Mouse (Mus musculus): ENCODE measurements around the gene Sort1. TPM values are rescaled to one million over a fixed set of nuclear protein-coding genes. Genes with fewer than 3 reads are reported as not detected.
A peak's percentile ranks its signal among the peaks of the same experiment; 100 is the strongest.

The Sort1 gene
- polyA plus RNA-seq, 1 experiment from 2014 or later: 5.4 TPM

DNA sequence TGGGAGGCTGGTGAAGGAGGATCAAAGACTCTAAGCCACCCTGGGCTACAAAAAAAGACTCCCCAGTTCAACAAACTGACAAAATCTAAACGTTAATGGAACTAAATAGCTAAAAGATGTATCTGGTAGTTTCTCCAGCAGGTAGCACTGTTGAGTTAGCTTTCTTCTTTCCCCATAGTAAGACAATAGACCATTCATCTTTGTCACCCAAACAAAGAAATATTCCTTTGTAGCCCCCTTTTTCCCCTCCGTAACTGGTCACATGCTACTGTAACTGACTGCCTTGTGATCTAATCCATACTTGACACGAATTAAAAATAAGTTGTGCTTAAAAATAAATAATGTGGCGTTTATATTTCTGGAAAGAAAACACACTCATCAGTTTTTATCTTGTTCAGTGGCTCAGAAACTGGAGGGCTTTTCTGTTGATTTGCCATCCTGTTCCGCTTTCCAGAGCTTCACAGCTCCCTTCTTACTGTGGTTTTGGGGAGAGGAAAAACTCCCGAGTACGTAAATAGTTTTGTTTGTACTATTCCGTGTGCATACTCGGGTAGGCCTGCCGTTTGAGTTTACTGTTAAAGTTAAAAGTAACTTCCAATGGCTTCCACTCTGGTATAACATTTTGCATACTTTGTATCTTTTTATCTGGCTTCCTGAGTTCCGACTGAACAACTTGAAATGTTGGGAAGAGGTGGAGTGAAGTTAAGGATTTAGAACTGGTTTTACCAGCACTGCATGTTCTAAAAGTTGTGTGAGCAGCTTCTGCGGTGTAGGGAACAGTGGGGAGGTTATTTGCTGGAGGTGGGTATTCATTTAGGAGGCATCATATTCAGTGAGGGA lies 1.3 kb upstream of the Sort1 start:
- Histone ChIP-seq H3K4me2 (ENCODE audit: low read depth, low read length) (peak overlapping the region; percentile 70), H3K9me3 (replicated peaks; ENCODE audit: control insufficient read depth, low read length) (no peaks in the 10 kb centered on the region), H3K27me3 (ENCODE audit: control insufficient read depth, insufficient read depth, low read length) (no peaks in the 10 kb centered on the region), H3K36me3 (ENCODE audit: control insufficient read depth, insufficient read depth) (peaks cover 7% of the 10 kb centered on the region), H3K4me1 (ENCODE audit: control insufficient read depth, insufficient read depth, low read length) (peaks cover 28% of the 10 kb centered on the region), H3K9ac (ENCODE audit: low read length) (peak overlapping the region; percentile 81; the same call in 1 of the 2 replicates), H3K27ac (ENCODE audit: low read length) (peak overlapping the region; percentile 80), H3K4me3 (ENCODE audit: low read length) (peak overlapping the region; percentile 71; the same call in 1 of the 2 replicates)
- 26% methylated on average over 12 of the region's 12 CpGs for WGBS
- ATAC-seq (replicated peaks; ENCODE audit: extremely low read depth, insufficient read depth, low FRiP score): no peak

DNA sequence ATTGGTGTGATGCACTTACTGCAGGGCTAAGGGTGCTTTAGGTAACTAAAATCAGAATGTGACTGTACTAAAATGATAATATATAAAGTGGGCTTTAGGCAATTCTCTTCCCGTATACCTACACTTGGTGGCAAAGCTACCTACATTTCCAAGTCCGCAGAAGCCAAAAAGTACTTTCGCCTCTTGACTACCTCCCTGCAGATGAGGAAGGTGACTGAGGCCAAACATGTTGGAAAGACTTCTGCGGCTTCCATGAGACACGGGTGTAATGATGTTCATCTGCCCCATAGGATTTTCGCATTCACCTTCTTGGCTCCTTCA lies 681 bp upstream of the Sort1 start:
- Histone ChIP-seq H3K4me2 (ENCODE audit: low read depth, low read length) (peak overlapping the region; percentile 70), H3K4me1 (ENCODE audit: control insufficient read depth, insufficient read depth, low read length) (peaks cover 33% of the 10 kb centered on the region), H3K27me3 (ENCODE audit: control insufficient read depth, insufficient read depth, low read length) (no peaks in the 10 kb centered on the region), H3K9ac (ENCODE audit: low read length) (peak overlapping the region; percentile 81), H3K4me3 (ENCODE audit: low read length) (peak overlapping the region; percentile 71), H3K36me3 (ENCODE audit: control insufficient read depth, insufficient read depth) (peaks cover 3% of the 10 kb centered on the region; the same call in 1 of the 2 replicates), H3K9me3 (replicated peaks; ENCODE audit: control insufficient read depth, low read length) (no peaks in the 10 kb centered on the region), H3K27ac (ENCODE audit: low read length) (peak overlapping the region; percentile 80)
- 16% methylated on average over 6 of the region's 6 CpGs for WGBS
- ATAC-seq (replicated peaks; ENCODE audit: extremely low read depth, insufficient read depth, low FRiP score): no peak

DNA sequence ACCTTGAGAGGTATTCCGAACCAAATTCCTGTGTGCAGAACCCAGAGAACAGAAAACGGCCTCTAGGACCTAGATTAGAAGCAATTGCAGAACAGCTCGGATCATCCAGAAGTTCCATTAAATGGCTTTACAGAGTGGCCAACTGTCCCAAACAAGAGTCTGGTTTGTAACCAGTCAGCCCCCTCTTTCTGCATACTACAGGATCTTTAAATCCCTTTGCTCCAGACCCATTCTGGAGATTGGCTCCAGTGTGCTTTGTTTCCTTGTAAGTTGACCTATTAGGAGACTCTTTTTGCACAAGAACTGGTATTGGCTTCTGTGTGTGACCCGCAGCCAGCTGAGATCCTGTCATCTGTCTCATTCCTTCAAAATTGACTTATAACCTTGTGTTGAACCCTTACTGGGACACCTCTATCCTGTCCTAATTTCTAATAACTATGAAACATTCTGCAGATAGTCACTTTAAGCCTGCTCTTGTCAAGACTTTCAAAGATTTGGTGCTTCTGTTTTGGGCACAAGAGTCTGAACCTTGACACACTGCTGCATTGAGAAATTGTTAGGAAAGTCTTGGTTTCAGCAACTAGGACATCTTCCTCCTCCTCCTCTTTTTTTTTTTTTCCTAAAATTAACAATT lies 1.3 kb downstream of the Sort1 start:
- Histone ChIP-seq H3K4me2 (ENCODE audit: low read depth, low read length) (peak overlapping the region; percentile 70), H3K4me1 (ENCODE audit: control insufficient read depth, insufficient read depth, low read length) (peaks cover 50% of the 10 kb centered on the region), H3K27me3 (ENCODE audit: control insufficient read depth, insufficient read depth, low read length) (no peaks in the 10 kb centered on the region), H3K27ac (ENCODE audit: low read length) (no peak overlapping the region), H3K4me3 (ENCODE audit: low read length) (peak overlapping the region; percentile 71), H3K9me3 (replicated peaks; ENCODE audit: control insufficient read depth, low read length) (no peaks in the 10 kb centered on the region), H3K9ac (ENCODE audit: low read length) (peak overlapping the region; percentile 80), H3K36me3 (ENCODE audit: control insufficient read depth, insufficient read depth) (no peaks in the 10 kb centered on the region)
- no peak for ATAC-seq (replicated peaks; ENCODE audit: extremely low read depth, insufficient read depth, low FRiP score)
- WGBS: 45% methylated on average over 4 of the region's 4 CpGs

DNA sequence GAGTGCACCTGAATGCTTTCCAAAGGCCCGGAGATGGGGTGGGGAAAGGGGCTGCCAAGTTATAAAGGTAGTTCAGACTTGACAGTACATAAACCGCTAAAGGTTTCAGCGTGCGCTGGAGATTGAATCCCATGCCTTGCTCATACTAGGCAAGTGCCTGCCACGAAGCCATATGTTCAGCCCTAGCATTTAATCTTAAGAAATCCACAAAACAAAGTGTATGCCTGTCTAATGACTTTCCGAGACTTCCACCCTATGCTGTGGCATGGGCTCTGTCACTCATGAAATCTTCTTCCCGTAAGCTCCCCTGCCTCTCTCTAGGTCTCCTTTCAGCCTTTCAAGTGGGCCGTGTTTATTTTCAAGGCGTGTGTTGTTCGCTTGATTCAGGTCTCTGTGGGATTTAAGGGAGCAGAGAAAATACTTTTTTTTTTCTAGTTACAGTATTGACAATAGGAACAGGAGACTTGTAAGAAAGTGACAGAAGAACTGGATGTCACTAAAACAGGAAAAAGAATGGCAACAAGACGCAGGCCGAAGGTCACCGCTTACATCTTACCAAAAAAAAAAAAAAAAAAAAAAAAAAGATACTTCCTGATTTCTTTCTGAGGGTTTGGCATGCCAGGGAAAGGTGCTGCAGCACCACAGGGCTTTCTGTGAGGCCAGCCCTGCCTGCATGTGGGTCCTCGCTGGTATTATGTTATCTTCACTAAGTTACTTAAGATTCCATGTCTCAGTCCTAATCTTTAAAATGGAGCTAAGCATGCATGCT lies 3.0 kb downstream of the Sort1 start:
- Histone ChIP-seq H3K9ac (ENCODE audit: low read length) (no peak overlapping the region; the same call in 1 of the 2 replicates), H3K36me3 (ENCODE audit: control insufficient read depth, insufficient read depth) (no peaks in the 10 kb centered on the region), H3K4me3 (ENCODE audit: low read length) (no peak overlapping the region), H3K27me3 (ENCODE audit: control insufficient read depth, insufficient read depth, low read length) (no peaks in the 10 kb centered on the region), H3K9me3 (replicated peaks; ENCODE audit: control insufficient read depth, low read length) (no peaks in the 10 kb centered on the region), H3K4me1 (ENCODE audit: control insufficient read depth, insufficient read depth, low read length) (peaks cover 62% of the 10 kb centered on the region), H3K27ac (ENCODE audit: low read length) (no peak overlapping the region), H3K4me2 (ENCODE audit: low read depth, low read length) (no peak overlapping the region)
- ATAC-seq (replicated peaks; ENCODE audit: extremely low read depth, insufficient read depth, low FRiP score): no peak
- WGBS: 55% methylated on average over 14 of the region's 14 CpGs

DNA sequence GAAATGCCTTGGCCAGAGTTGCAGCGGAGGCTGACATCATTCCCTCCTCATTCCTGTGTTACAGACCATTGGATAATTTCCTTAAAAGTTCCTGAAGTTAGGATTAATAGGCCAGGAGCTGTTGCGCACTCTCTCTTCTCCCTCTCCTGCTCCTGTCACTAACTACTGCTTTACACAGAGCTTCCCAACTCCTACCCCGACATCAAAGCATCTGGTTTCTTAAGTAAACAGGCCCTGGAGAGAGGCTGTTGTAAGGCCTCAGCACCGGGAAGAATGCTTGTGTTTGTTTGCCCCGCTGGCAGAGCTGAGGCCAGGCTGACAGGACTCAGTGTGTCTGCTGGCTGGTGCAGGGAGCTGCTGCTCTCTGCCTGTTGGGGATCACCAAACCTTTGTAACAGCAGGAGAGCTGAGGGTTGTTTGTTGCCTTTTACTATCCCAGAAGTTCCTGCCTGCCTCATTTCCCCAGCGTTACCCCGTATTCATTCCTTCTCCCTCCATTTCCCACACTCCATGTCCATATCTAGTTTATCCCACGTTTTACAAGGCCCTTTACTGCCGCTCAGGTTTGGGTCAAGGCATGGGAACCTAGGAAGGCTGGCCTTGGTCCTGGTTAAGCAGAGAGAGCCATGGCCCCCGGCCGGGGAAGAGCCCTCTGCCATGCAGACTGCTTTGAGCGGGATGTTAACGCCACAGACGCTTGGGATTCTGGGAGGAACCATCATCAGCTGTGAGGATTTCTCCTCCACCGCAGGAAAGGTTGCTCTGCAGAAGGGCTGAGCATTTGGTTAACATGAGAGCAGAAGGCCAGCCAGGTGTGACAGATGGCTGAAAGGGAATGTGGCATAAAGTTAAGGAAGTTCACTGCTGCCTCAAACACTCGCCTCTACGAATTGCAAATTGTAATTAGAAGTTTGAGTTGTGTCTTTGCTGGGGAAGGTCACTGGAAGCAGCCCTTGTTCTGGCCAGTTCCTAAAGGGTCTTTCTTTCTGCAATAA lies 4.2 kb downstream of the Sort1 start:
- H3K9me3 ChIP-seq (replicated peaks; ENCODE audit: control insufficient read depth, low read length): no peaks in the 10 kb centered on the region
- 44% methylated on average over 17 of the region's 17 CpGs for WGBS
- H3K27me3 ChIP-seq (ENCODE audit: control insufficient read depth, insufficient read depth, low read length): no peaks in the 10 kb centered on the region
- peaks cover 59% of the 10 kb centered on the region for H3K4me1 ChIP-seq (ENCODE audit: control insufficient read depth, insufficient read depth, low read length)
- no peaks in the 10 kb centered on the region for H3K36me3 ChIP-seq (ENCODE audit: control insufficient read depth, insufficient read depth)
- no peak for ATAC-seq (replicated peaks; ENCODE audit: extremely low read depth, insufficient read depth, low FRiP score)
- H3K27ac ChIP-seq (ENCODE audit: low read length): peak overlapping the region; percentile 15
- peak overlapping the region; percentile 5 for H3K9ac ChIP-seq (ENCODE audit: low read length)
- H3K4me2 ChIP-seq (ENCODE audit: low read depth, low read length): 0 out of 2 replicates have a peak overlapping the region, but pooled peaks have one; percentile 7
- H3K4me3 ChIP-seq (ENCODE audit: low read length): no peak overlapping the region

DNA sequence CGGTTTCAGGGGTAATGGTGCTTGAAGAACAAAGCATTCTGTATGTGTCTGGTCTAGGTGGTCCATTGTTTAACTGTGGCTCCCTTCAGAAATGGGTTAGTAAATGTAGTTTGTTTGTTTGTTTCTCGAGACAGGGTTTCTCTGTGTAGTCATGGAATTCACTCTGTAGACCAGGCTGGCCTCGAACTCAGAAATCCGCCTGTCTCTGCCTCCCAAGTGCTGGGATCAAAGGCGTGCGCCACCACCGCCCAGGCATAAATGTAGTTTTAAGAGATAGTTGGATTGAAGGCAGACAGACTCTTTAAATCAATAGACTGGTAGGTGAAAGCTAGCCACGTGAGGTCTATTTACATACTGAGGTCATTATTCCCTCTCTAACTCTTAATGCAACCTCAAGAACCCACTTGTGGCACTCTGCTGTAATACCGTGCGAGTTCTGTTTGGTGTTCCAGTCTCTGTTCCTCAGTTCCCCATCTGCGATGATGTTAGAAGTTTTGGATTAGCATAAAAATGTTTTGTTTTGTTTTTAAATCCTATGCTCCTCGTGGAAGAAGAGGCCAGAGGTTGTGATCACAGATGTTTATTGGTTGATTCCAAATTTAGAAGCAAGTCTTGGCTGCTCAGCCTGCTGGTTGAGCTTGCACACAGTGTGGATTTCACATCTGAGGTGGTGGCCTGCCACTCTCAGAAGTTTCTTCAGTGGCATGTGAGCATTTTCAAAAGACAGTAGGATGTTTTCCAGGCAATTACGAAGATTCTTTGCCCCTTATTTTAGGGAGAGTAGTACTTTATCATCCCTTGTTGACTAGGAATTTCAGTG lies 5.6 kb downstream of the Sort1 start:
- no peak overlapping the region; the same call in 1 of the 2 replicates for H3K9ac ChIP-seq (ENCODE audit: low read length)
- H3K4me2 ChIP-seq (ENCODE audit: low read depth, low read length): no peak overlapping the region
- 64% methylated on average over 13 of the region's 13 CpGs for WGBS
- H3K27me3 ChIP-seq (ENCODE audit: control insufficient read depth, insufficient read depth, low read length): no peaks in the 10 kb centered on the region
- no peak for ATAC-seq (replicated peaks; ENCODE audit: extremely low read depth, insufficient read depth, low FRiP score)
- H3K36me3 ChIP-seq (ENCODE audit: control insufficient read depth, insufficient read depth): no peaks in the 10 kb centered on the region
- no peak overlapping the region for H3K4me3 ChIP-seq (ENCODE audit: low read length)
- H3K9me3 ChIP-seq (replicated peaks; ENCODE audit: control insufficient read depth, low read length): no peaks in the 10 kb centered on the region
- H3K27ac ChIP-seq (ENCODE audit: low read length): no peak overlapping the region
- peaks cover 63% of the 10 kb centered on the region for H3K4me1 ChIP-seq (ENCODE audit: control insufficient read depth, insufficient read depth, low read length)

DNA sequence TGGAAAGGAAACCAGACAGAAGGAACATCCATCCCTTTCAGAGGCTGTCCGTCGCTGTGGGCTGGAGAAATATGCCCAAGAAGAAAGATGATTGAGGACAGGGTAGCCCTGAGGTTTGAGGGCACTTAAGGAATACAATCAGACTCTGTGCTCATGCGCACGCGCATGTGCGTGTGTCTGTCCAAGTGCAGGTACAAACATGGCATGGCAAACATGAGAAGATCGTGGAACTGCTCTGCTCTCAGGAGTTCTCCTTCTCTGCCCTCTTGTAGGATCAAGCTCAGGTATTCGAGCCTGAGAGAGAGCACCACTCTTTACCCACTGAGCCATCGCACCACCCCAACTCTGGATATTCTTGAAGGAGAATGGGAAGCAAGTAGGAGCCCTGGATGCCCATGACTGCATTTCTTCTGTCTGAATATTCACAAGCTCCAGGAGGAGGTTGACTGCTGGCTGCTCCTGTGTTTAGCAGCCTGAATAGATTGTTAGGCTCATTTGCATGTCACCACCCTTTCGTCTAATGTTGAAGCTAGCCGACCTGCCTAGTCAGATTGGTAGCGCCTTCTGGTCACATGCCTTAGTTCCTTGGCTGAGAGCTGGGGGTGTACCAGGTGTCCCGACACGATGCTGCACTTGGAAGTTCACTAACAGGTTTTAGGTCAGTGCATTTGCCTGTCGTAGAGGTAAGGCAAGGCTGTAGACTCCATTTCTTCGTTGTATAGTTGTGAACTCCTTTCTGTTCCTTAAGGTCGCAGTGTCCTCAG lies 7.3 kb downstream of the Sort1 start:
- no peak overlapping the region for H3K4me3 ChIP-seq (ENCODE audit: low read length)
- peaks cover 69% of the 10 kb centered on the region for H3K4me1 ChIP-seq (ENCODE audit: control insufficient read depth, insufficient read depth, low read length)
- no peak overlapping the region for H3K9ac ChIP-seq (ENCODE audit: low read length)
- no peaks in the 10 kb centered on the region for H3K27me3 ChIP-seq (ENCODE audit: control insufficient read depth, insufficient read depth, low read length)
- H3K9me3 ChIP-seq (replicated peaks; ENCODE audit: control insufficient read depth, low read length): no peaks in the 10 kb centered on the region
- ATAC-seq (replicated peaks; ENCODE audit: extremely low read depth, insufficient read depth, low FRiP score): no peak
- H3K27ac ChIP-seq (ENCODE audit: low read length): no peak overlapping the region; the same call in 1 of the 2 replicates
- H3K4me2 ChIP-seq (ENCODE audit: low read depth, low read length): no peak overlapping the region
- H3K36me3 ChIP-seq (ENCODE audit: control insufficient read depth, insufficient read depth): no peaks in the 10 kb centered on the region
- 64% methylated on average over 17 of the region's 17 CpGs for WGBS

Data from heart, embryonic 16.5 days (tissue).